Comparison of ENCODE assay signal across 22 mouse cellular contexts in the genomic region with DNA sequence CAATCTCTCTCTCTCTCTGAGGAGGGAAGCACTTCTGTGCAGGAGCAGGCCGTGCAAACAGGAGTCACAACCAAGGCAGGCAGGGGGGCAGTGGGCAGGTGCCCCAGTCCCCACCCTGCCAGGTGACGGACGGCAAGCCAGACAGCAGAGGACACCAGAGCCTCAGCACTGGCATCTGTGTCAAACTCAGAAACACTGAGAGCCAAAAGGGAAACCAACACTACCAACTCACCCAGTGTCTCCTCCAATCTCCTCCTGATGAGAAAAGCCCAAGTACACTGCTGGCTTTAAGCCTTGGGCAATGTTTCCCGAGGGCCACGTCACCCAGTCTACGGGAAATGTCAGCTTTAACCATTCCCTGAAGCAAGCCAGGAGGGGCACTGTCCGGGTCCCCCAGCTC. TPM values are rescaled to one million over a fixed set of nuclear protein-coding genes. Genes with fewer than 3 reads are reported as not detected.
DNase-seq lines count a peak whose midpoint lies in the region; ATAC-seq and TF ChIP-seq lines count a peak whose summit lies in the region.
"Had no signal": no experiment of that assay in that cellular context is flagged by ENCODE, and none has a peak within 500 bp of the region (broad histone marks: within the 10 kb centered on the region; RNA-seq: fewer than 3 reads in every experiment).

No protein-coding gene starts in this region.

- 82% methylated on average over 7 of the region's 7 CpGs for WGBS in intestine, embryonic 15.5 days

- DNase-seq in gastrocnemius, adult 2 months, result peak; percentile 75
- DNase-seq in gastrocnemius, postnatal 36 days, result no peak
- DNase-seq in gastrocnemius, postnatal 25 days, result peak; percentile 19
- no peak for DNase-seq in gastrocnemius, postnatal 4 days (ENCODE audit: low spot score in 2 of 2)
- DNase-seq in skeletal muscle tissue, adult 2 months (ENCODE audit: low read depth, low spot score), result peak; percentile 66
- DNase-seq: adrenal gland, adult 2 months; adrenal gland, postnatal 10 days; adrenal gland, postnatal 25 days; cerebellum, adult 11 months; cerebellum, adult 18-20 months; cerebellum, adult 8-10 months; cerebellum, adult 9-11 months; cerebellum, postnatal 14 days; cerebellum, postnatal 36 days; embryo, embryonic 11 days had no signal

- peaks cover 55% of the 10 kb centered on the region for H3K36me3 ChIP-seq in intestine, embryonic 15.5 days

- H3K27ac ChIP-seq in gastrocnemius, adult 2 months, result peak overlapping the region; percentile 88
- no peak overlapping the region for H3K27ac ChIP-seq in intestine, embryonic 15.5 days
- H3K27ac ChIP-seq: embryonic facial prominence, embryonic 13.5 days; embryonic facial prominence, embryonic 15.5 days; forebrain, embryonic 10.5 days; forebrain, embryonic 12.5 days had no signal

- H3K9me3 ChIP-seq in intestine, embryonic 15.5 days, result no peaks in the 10 kb centered on the region
- H3K9me3 ChIP-seq: embryonic facial prominence, embryonic 13.5 days; embryonic facial prominence, embryonic 15.5 days; forebrain, embryonic 10.5 days; forebrain, embryonic 12.5 days had no signal

- peak overlapping the region; percentile 57 for H3K4me3 ChIP-seq in gastrocnemius, adult 2 months
- no peak overlapping the region for H3K4me3 ChIP-seq in intestine, embryonic 15.5 days (replicated peaks)
- H3K4me3 ChIP-seq: embryonic facial prominence, embryonic 13.5 days; embryonic facial prominence, embryonic 15.5 days; forebrain, embryonic 10.5 days; forebrain, embryonic 12.5 days had no signal

- intact Hi-C loops in gastrocnemius, adult 2 months (cut with DNase I), result no loop called here
- intact Hi-C loops in gastrocnemius, postnatal 36 days (cut with DNase I), result no loop called here

- no peaks in the 10 kb centered on the region for H3K27me3 ChIP-seq in intestine, embryonic 15.5 days (replicated peaks)
- H3K27me3 ChIP-seq: embryonic facial prominence, embryonic 13.5 days; embryonic facial prominence, embryonic 15.5 days; forebrain, embryonic 12.5 days had no signal

- no peak for TF ChIP-seq CTCF in gastrocnemius, adult 2 months (IDR thresholded peaks at IDR 0.05)

- no peak overlapping the region for H3K9ac ChIP-seq in intestine, embryonic 15.5 days
- H3K9ac ChIP-seq: embryonic facial prominence, embryonic 13.5 days; embryonic facial prominence, embryonic 15.5 days; forebrain, embryonic 12.5 days had no signal

- 0 out of 2 replicates have a peak, but pooled peaks cover 2% of the 10 kb centered on the region for H3K4me1 ChIP-seq in intestine, embryonic 15.5 days (replicated peaks)

- H3K4me2 ChIP-seq in intestine, embryonic 15.5 days (replicated peaks), result no peak overlapping the region
- H3K4me2 ChIP-seq: embryonic facial prominence, embryonic 13.5 days; embryonic facial prominence, embryonic 15.5 days; forebrain, embryonic 12.5 days had no signal

- no peak for ATAC-seq in intestine, embryonic 15.5 days
- ATAC-seq: forebrain, embryonic 14.5 days had no signal

RNA-seq across cellular contexts. Expression of gene Aurka, which starts 7.2 kb away (rescaled TPM):
- total RNA-seq in gastrocnemius, adult 2 months (2021), result 1 to 10 TPM; 4.4 to 9.9 TPM
- total RNA-seq in gastrocnemius, postnatal 36 days (2021), result 1 to 10 TPM; 4.1 to 6.6 TPM
- total RNA-seq in gastrocnemius, postnatal 25 days (2021), result 1 to 10 TPM; 3.3 to 3.6 TPM
- total RNA-seq in gastrocnemius, postnatal 4 days (2021), result 10 to 100 TPM; 12.2 to 12.8 TPM
- polyA plus RNA-seq in intestine, embryonic 15.5 days (2015; fragmentation: Nextera tagmentation; extraction: Ambion mirVana), result 99.6 and 103 TPM in 2 replicates

RNA-seq across cellular contexts. Expression of gene Cstf1, which starts 7.3 kb away (rescaled TPM):
- 10 to 100 TPM; 17.0 to 20.6 TPM for total RNA-seq in gastrocnemius, adult 2 months (2021)
- total RNA-seq in gastrocnemius, postnatal 36 days (2021), result 10 to 100 TPM; 16.6 to 19.3 TPM
- 10 to 100 TPM; 13.2 to 16.3 TPM for total RNA-seq in gastrocnemius, postnatal 25 days (2021)
- 10 to 100 TPM; 27.0 to 29.9 TPM for total RNA-seq in gastrocnemius, postnatal 4 days (2021)
- polyA plus RNA-seq in intestine, embryonic 15.5 days (2015; fragmentation: Nextera tagmentation; extraction: Ambion mirVana), result 35.1 and 39.5 TPM in 2 replicates

RNA-seq across cellular contexts. Expression of gene Fam210b, which starts 17.8 kb away (rescaled TPM):
- 1 to 10 TPM; 5.0 to 6.4 TPM for total RNA-seq in gastrocnemius, adult 2 months (2021)
- total RNA-seq in gastrocnemius, postnatal 36 days (2021), result 1 to 10 TPM; 3.9 to 4.6 TPM
- 1 to 10 TPM; 3.2 to 3.4 TPM for total RNA-seq in gastrocnemius, postnatal 25 days (2021)
- total RNA-seq in gastrocnemius, postnatal 4 days (2021), result 1 to 10 TPM; 4.3 to 4.6 TPM
- polyA plus RNA-seq in intestine, embryonic 15.5 days (2015; fragmentation: Nextera tagmentation; extraction: Ambion mirVana), result 14.5 and 15.1 TPM in 2 replicates

RNA-seq across cellular contexts. Expression of gene Cass4, which starts 30.4 kb away (rescaled TPM):
- total RNA-seq in gastrocnemius, adult 2 months (2021), result under 1 TPM; 0.08 to 0.13 TPM
- under 1 TPM; 0.25 to 0.33 TPM for total RNA-seq in gastrocnemius, postnatal 36 days (2021)
- total RNA-seq in gastrocnemius, postnatal 25 days (2021), result under 1 TPM; 0.23 to 0.27 TPM
- 1 to 10 TPM in 1 of 2 experiments, under 1 TPM in 1; 0.62 to 1.1 TPM for total RNA-seq in gastrocnemius, postnatal 4 days (2021)
- 0.18 and 0.29 TPM in 2 replicates for polyA plus RNA-seq in intestine, embryonic 15.5 days (2015; fragmentation: Nextera tagmentation; extraction: Ambion mirVana)
- total RNA-seq: adrenal gland, postnatal 25 days had no signal
- polyA plus RNA-seq: erythroblast, embryonic 14.5 days had no signal

Comparison
In these comparisons a context has a peak if more than half of its experiments do, and no peak if none do; other contexts are left out.
1. DNase-seq: peak in gastrocnemius, adult 2 months (single experiment), gastrocnemius, postnatal 25 days (single experiment) and skeletal muscle tissue, adult 2 months (single experiment); none in gastrocnemius, postnatal 36 days (0 of 2) and gastrocnemius, postnatal 4 days (0 of 2).